Mouse (Mus musculus) neural tube, embryonic 11.5 days (tissue): ENCODE data around the gene Gfap. TPM values are rescaled to one million over a fixed set of nuclear protein-coding genes. Genes with fewer than 3 reads are reported as not detected.
A peak's percentile ranks its signal among the peaks of the same experiment; 100 is the strongest.

Experiments used
- ATAC-seq: fragments of 200-750 bp; cut with Nextera tagmentation; 2 replicates; pipeline ENCODE4 v1.8.0; 2017; ENCODE audit warnings: moderate number of reproducible peaks, mild to moderate bottlenecking, moderate TSS enrichment, moderate library complexity; ENCODE audit not compliant: insufficient read depth, low FRiP score, low TSS enrichment
- DNase-seq: peaks from one replicate; pipeline ENCODE4 v3.0.0-alpha.2; 2015; ENCODE audit warnings: low spot score
- H3K27ac ChIP-seq: fragments of 300-500 bp; sonication (generic); 2 replicates; pipeline ENCODE4 v1.5.1; 2014; ENCODE audit warnings: low read depth, mild to moderate bottlenecking, low read length
- H3K27me3 ChIP-seq: fragments of 300-500 bp; sonication (generic); 2 replicates; pipeline ENCODE4 v1.6.1; 2014; ENCODE audit warnings: mild to moderate bottlenecking, low read length, mixed read lengths; ENCODE audit not compliant: control insufficient read depth, insufficient read depth
- H3K36me3 ChIP-seq: fragments of 300-500 bp; sonication (generic); 2 replicates; pipeline ENCODE4 v1.6.1; 2014; ENCODE audit warnings: mild to moderate bottlenecking, low read length, moderate library complexity, mixed read lengths; ENCODE audit not compliant: control insufficient read depth, insufficient read depth
- H3K4me1 ChIP-seq: fragments of 300-500 bp; sonication (generic); 2 replicates; pipeline ENCODE4 v1.6.1; 2014; ENCODE audit warnings: low read length, mixed read lengths; ENCODE audit not compliant: control insufficient read depth, insufficient read depth
- H3K4me2 ChIP-seq: fragments of 300-500 bp; sonication (generic); 2 replicates; pipeline ENCODE4 v1.6.1; 2014; ENCODE audit warnings: low read depth, mild to moderate bottlenecking, moderate library complexity
- H3K4me3 ChIP-seq: fragments of 300-500 bp; sonication (generic); 2 replicates; pipeline ENCODE4 v1.5.1; 2014; ENCODE audit warnings: low read depth, low read length
- H3K9ac ChIP-seq: fragments of 300-500 bp; sonication (generic); 2 replicates; pipeline ENCODE4 v1.6.1; 2014; ENCODE audit warnings: mild to moderate bottlenecking, low read length
- H3K9me3 ChIP-seq: fragments of 300-500 bp; sonication (generic); 2 replicates; pipeline ENCODE4 v1.6.1; 2016; ENCODE audit warnings: low read length; ENCODE audit not compliant: control insufficient read depth
- WGBS: fragments of 180-500 bp; shearing (Covaris S2); extraction: QIAGEN DNeasy Blood & Tissue Kit; methylation state at CpG from one replicate; pipeline ENCODE4 v1.1.7; 2014; 5-methylcytosine and 5-hydroxymethylcytosine counted together
- polyA plus RNA-seq: library from polyadenylated mRNA; unstranded; fragments of >200 nt; fragmentation: Nextera tagmentation; extraction: Ambion mirVana; gene quantifications from 2 replicates; pipeline ENCODE4 v1.2.1, GENCODE M21; 2014

Gfap gene
- polyA plus RNA-seq, 1 experiment from 2014 or later, result 0.20 TPM

DNA sequence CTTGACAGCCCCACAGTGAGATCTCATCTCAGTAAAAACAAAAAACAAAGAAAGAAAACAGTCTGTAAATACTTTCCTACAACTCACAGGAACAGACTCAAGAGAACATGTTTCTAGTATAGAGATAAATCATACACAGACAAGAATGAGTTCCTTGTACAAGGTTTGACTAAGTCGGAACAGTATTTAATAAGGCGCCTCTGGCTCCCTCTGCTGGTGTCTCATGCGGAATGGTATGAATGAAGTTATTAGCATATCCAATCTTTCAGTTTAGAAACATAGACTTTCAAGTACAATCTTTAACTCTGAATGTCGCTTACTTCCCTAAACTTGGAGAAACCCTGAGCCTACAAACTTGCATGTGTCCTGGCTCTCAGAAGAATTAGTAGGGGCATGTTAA is 36.4 kb downstream of the Gfap start:
- Histone ChIP-seq H3K27me3 (no peaks in the 10 kb centered on the region), H3K9ac (no peak overlapping the region), H3K4me3 (no peak overlapping the region), H3K4me2 (no peak overlapping the region), H3K27ac (no peak overlapping the region), H3K9me3 (no peaks in the 10 kb centered on the region), H3K36me3 (peaks cover 17% of the 10 kb centered on the region), H3K4me1 (no peaks in the 10 kb centered on the region)
- DNase-seq, result peak; percentile 80
- WGBS, result 55% methylated on average over 4 of the region's 4 CpGs
- ATAC-seq, result no peak

DNA sequence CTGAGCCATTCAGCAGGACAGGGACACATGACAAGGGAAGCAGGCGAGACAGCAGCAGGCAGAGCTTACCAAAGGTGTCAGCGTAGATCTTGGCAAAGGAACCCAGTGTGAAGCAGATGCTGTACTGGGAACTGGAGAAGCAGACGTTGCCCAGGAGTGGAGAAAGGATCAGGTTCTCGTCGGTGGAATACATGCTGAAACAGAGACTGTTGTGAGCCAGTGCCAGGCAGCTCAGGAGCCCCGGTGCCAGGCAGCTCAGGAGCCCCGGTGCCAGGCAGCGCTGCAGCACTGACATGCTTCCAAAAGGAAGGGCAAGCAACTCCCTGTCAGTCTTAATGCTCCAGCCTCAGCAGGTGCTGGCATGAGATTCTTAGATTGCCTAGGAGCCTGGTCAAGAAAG is 40.8 kb downstream of the Gfap start:
- WGBS, result 95% methylated on average over 8 of the region's 8 CpGs
- no peaks in the 10 kb centered on the region for H3K9me3 ChIP-seq
- DNase-seq (no peak), ATAC-seq (no peak)
- H3K27me3 ChIP-seq, result no peaks in the 10 kb centered on the region
- H3K4me3 ChIP-seq, result no peak overlapping the region
- H3K9ac ChIP-seq, result no peak overlapping the region
- H3K36me3 ChIP-seq, result peaks cover 25% of the 10 kb centered on the region
- H3K27ac ChIP-seq, result no peak overlapping the region
- no peaks in the 10 kb centered on the region for H3K4me1 ChIP-seq
- H3K4me2 ChIP-seq, result no peak overlapping the region

DNA sequence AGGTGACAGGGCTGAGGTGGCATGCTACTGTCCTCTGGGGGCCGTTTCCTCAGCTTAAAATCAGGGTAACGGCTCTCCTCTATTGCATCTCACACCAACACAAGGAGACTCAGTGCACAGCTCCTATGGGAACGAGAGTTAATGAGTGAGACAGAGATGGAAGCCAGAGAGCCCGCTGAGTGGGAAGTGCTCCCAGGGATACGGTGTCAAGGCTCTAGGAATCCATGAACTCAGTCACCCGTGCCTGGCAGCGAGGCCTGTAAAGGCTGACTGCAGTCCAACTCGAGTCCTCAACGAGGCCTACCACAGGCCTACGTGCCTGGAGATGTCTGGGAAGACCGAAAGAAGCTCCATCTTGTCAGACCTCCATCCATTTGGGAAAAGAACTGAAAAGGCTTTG is 41.8 kb downstream of the Gfap start:
- Histone ChIP-seq H3K4me2 (no peak overlapping the region), H3K27ac (no peak overlapping the region), H3K4me3 (no peak overlapping the region), H3K9me3 (no peaks in the 10 kb centered on the region), H3K27me3 (no peaks in the 10 kb centered on the region), H3K9ac (no peak overlapping the region), H3K4me1 (no peaks in the 10 kb centered on the region), H3K36me3 (peaks cover 28% of the 10 kb centered on the region)
- WGBS, result 91% methylated on average over 11 of the region's 11 CpGs
- no peak for DNase-seq
- ATAC-seq, result no peak

DNA sequence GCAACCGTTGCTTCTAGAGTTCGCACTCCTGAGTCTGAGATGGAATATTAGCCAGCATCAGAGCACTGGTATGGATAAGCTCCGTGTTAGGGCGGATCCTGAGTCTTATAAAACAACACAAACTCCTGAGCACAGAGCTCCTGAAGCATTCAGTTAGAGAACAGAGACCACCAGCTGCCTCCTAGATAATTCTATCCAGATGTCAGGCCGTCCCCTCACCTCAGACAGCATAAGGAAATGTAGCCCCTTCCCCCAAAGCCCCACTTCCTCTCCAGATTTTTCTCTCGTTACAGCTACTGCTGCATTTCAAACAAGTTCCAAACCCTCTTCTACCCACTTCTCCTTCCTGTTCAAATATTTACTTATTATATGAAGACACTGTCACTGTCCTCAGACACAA is 44.8 kb downstream of the Gfap start:
- peak; percentile 23 for DNase-seq
- WGBS, result 73% methylated on average over 6 of the region's 6 CpGs
- H3K4me2 ChIP-seq, result no peak overlapping the region
- no peak overlapping the region for H3K9ac ChIP-seq
- no peak for ATAC-seq
- no peaks in the 10 kb centered on the region for H3K27me3 ChIP-seq
- H3K4me3 ChIP-seq, result no peak overlapping the region
- peaks cover 34% of the 10 kb centered on the region for H3K36me3 ChIP-seq
- H3K9me3 ChIP-seq, result no peaks in the 10 kb centered on the region
- H3K27ac ChIP-seq, result no peak overlapping the region
- H3K4me1 ChIP-seq, result no peaks in the 10 kb centered on the region

DNA sequence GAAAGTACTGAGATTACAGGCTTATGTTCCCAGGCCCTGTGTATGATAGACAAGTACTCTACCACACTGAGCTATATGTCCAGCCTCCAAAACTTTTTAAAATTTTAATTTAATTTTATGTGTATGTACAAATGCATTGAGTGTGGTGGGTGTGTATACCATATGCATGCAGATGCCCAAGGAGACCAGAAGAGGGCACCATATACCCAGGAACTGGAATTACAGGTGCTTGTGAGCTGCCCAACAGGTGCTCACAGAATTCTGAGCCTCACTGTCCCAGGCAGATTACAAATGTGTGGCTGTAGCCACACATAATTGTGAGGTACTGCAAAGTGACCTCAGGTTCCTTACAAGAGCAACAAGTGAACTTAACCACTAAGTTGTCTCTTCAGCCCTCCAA is 47.0 kb downstream of the Gfap start:
- H3K27ac ChIP-seq, result no peak overlapping the region
- no peak overlapping the region for H3K4me2 ChIP-seq
- H3K27me3 ChIP-seq, result no peaks in the 10 kb centered on the region
- H3K36me3 ChIP-seq, result peaks cover 30% of the 10 kb centered on the region
- DNase-seq (no peak), ATAC-seq (no peak)
- no peak overlapping the region for H3K4me3 ChIP-seq
- no peak overlapping the region for H3K9ac ChIP-seq
- no peaks in the 10 kb centered on the region for H3K9me3 ChIP-seq
- H3K4me1 ChIP-seq, result no peaks in the 10 kb centered on the region

DNA sequence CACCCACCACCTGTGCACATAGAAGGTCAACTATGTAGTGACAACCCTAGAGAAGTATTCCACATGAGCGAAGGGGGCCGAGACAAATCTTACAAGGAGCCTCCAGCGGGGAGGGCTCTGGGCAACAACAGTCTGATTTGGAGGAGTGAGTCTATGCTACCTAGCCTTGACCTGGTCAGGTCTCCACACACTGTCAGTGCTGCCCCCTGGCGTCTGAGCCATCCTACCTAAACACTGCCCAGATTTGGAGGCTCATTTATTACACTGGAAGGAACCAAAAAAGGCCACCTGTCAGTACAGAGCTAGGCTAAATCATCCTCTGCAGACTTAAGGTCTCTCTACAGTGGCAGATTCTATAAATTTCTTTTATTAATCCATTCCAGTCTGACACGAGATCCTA is 48.8 kb downstream of the Gfap start:
- no peak overlapping the region for H3K4me2 ChIP-seq
- no peaks in the 10 kb centered on the region for H3K27me3 ChIP-seq
- peaks cover 25% of the 10 kb centered on the region for H3K36me3 ChIP-seq
- no peak overlapping the region for H3K27ac ChIP-seq
- H3K4me1 ChIP-seq, result no peaks in the 10 kb centered on the region
- H3K9ac ChIP-seq, result no peak overlapping the region
- no peak overlapping the region for H3K4me3 ChIP-seq
- no peaks in the 10 kb centered on the region for H3K9me3 ChIP-seq
- WGBS, result 72% methylated on average over 5 of the region's 5 CpGs
- DNase-seq (peak; percentile 52), ATAC-seq (no peak)

DNA sequence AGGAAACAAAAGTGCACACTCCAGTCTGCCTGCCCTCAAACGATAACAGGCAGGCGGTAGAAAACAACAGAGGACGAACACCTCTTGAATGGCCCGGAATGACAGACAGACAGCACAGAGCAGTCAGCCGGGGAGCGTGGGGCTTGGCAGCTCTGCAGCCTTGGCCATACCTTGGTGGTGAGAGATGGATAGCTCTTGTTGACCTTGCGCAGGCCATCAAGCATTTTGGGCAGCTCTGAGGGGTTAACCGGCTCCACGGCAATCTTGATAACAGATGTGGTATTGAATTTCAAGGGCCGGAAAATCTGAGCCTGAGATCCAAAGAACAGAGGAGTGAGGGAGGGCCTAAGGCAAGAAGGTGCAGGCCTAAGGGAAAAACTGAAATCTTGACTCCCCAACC is 54.8 kb downstream of the Gfap start:
- Histone ChIP-seq H3K27me3 (no peaks in the 10 kb centered on the region), H3K9ac (no peak overlapping the region), H3K36me3 (peaks cover 39% of the 10 kb centered on the region), H3K4me3 (no peak overlapping the region), H3K9me3 (no peaks in the 10 kb centered on the region), H3K4me1 (no peaks in the 10 kb centered on the region), H3K27ac (no peak overlapping the region), H3K4me2 (no peak overlapping the region)
- DNase-seq (peak; percentile 4), ATAC-seq (no peak)
- WGBS, result 77% methylated on average over 10 of the region's 10 CpGs

DNA sequence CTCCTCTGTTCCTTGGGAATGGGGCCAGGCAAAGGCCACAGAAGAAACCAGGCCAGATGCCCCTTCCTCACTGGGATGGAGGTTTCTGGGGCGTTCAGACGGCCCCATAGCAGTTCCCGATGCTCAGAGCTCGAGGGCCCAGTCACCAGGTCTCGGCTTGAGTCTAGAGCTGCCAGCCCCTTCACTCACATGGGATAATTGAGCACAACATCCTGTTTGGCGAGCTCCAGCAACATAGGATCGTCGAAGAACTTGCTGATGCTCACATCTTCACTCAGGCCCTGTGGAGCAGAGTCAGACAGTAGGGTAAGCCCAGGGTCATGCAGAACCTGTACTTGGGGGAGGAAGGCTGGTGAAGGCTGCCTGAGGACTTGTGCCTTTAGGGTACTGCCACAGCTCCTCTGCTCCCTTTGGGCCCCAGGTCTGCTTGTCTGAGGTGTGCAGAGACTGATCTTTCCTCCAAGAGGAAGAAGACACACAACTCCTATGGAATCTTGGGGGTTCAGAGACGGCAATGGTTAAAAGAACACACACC is 62.0 kb downstream of the Gfap start:
- 86% methylated on average over 9 of the region's 9 CpGs for WGBS
- no peak overlapping the region for H3K9ac ChIP-seq
- no peak overlapping the region for H3K27ac ChIP-seq
- DNase-seq (no peak), ATAC-seq (no peak)
- no peak overlapping the region for H3K4me2 ChIP-seq
- H3K36me3 ChIP-seq, result peaks cover 33% of the 10 kb centered on the region
- H3K9me3 ChIP-seq, result no peaks in the 10 kb centered on the region
- H3K4me1 ChIP-seq, result no peaks in the 10 kb centered on the region
- no peaks in the 10 kb centered on the region for H3K27me3 ChIP-seq
- H3K4me3 ChIP-seq, result no peak overlapping the region

DNA sequence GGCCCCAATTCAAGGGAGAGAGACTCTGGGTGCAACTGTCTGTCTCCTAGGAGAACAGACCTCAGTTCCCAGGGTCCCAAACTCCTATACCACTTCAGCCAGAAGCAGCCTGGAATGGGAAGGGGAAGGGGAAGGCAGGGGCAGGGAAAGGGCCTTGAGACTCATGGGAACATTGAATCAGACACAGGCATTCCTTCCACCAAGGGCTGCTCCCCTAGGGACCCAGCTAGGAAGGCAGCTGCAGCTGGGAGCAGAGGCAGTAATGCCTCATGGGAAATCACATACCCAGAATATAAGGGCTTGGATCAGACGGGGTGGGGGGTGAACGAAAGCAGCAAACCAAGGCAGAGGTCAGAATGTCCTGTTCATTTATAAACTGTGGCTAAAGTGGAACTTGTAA is 62.6 kb downstream of the Gfap start:
- H3K27ac ChIP-seq, result no peak overlapping the region
- H3K4me2 ChIP-seq, result no peak overlapping the region
- no peak overlapping the region for H3K9ac ChIP-seq
- 96% methylated on average over 2 of the region's 2 CpGs for WGBS
- H3K27me3 ChIP-seq, result no peaks in the 10 kb centered on the region
- H3K36me3 ChIP-seq, result peaks cover 30% of the 10 kb centered on the region
- no peak overlapping the region for H3K4me3 ChIP-seq
- no peaks in the 10 kb centered on the region for H3K9me3 ChIP-seq
- no peaks in the 10 kb centered on the region for H3K4me1 ChIP-seq
- DNase-seq (no peak), ATAC-seq (no peak)
